Mouse (Mus musculus) stomach, postnatal 0 days (tissue): ENCODE data around the gene Shroom3. TPM values are rescaled to one million over a fixed set of nuclear protein-coding genes. Genes with fewer than 3 reads are reported as not detected.
A peak's percentile ranks its signal among the peaks of the same experiment; 100 is the strongest.

Experiments used
- ATAC-seq: fragments of 200-750 bp; cut with Nextera tagmentation; 2 replicates; pipeline ENCODE4 v1.8.0; 2017; ENCODE audit not compliant: low FRiP score, low TSS enrichment
- DNase-seq: peaks from one replicate; pipeline ENCODE4 v3.0.0-alpha.2; 2016; ENCODE audit warnings: low spot score
- H3K27ac ChIP-seq: fragments of 300-500 bp; sonication (generic); replicated peaks from 2 replicates; pipeline ENCODE4 v1.5.1; 2014; ENCODE audit warnings: mild to moderate bottlenecking, control low read depth
- H3K27me3 ChIP-seq: fragments of 300-500 bp; sonication (generic); 2 replicates; pipeline ENCODE4 v1.6.1; 2014; ENCODE audit warnings: low read length; ENCODE audit not compliant: control insufficient read depth, insufficient read depth
- H3K36me3 ChIP-seq: fragments of 300-500 bp; sonication (generic); 2 replicates; pipeline ENCODE4 v1.6.1; 2014; ENCODE audit warnings: low read length, mixed read lengths; ENCODE audit not compliant: control insufficient read depth, insufficient read depth
- H3K4me1 ChIP-seq: fragments of 300-500 bp; sonication (generic); replicated peaks from 2 replicates; pipeline ENCODE4 v1.6.1; 2014; ENCODE audit warnings: antibody characterized with exemption; ENCODE audit not compliant: control insufficient read depth, insufficient read depth
- H3K4me2 ChIP-seq: fragments of 300-500 bp; sonication (generic); replicated peaks from 2 replicates; pipeline ENCODE4 v1.6.1; 2014; ENCODE audit warnings: low read depth, mild to moderate bottlenecking, control low read depth, moderate library complexity
- H3K4me3 ChIP-seq: fragments of 300-500 bp; sonication (generic); 2 replicates; pipeline ENCODE4 v1.5.1; 2014; ENCODE audit warnings: low read depth, low read length, control low read depth
- H3K9ac ChIP-seq: fragments of 300-500 bp; sonication (generic); 2 replicates; pipeline ENCODE4 v1.6.1; 2014; ENCODE audit warnings: mild to moderate bottlenecking, low read length, control low read depth, mixed read lengths
- H3K9me3 ChIP-seq: fragments of 300-500 bp; sonication (generic); 2 replicates; pipeline ENCODE4 v1.6.1; 2016; ENCODE audit warnings: low read length; ENCODE audit not compliant: control insufficient read depth
- CTCF ChIP-seq: IDR thresholded peaks from 2 replicates; pipeline ENCODE4 v1.5.1; 2016; ENCODE audit warnings: antibody characterized with exemption, low read depth, mild to moderate bottlenecking, moderate library complexity
- EP300 ChIP-seq: optimal IDR thresholded peaks from 2 replicates; pipeline ENCODE3; 2016; ENCODE audit warnings: antibody characterized with exemption
- WGBS: fragments of 180-500 bp; shearing (Covaris S2); extraction: QIAGEN DNeasy Blood & Tissue Kit; methylation state at CpG from one replicate; pipeline ENCODE4 v1.1.7; 2014; 5-methylcytosine and 5-hydroxymethylcytosine counted together
- polyA plus RNA-seq: library from polyadenylated mRNA; unstranded; fragments of >200 nt; fragmentation: Nextera tagmentation; extraction: Ambion mirVana; gene quantifications from 2 replicates; pipeline ENCODE4 v1.2.1, GENCODE M21; 2015

The Shroom3 gene
- polyA plus RNA-seq, 1 experiment from 2014 or later: 11.4 TPM

GRCm38 (mm10) chr5:92935883-92936282, 252.6 kb downstream of the Shroom3 start:
- no peak for TF ChIP-seq CTCF
- TF ChIP-seq EP300: no peak
- H3K27ac ChIP-seq: no peak overlapping the region; the same call in 1 of the 2 replicates
- H3K4me3 ChIP-seq: no peak overlapping the region
- no peaks in the 10 kb centered on the region for H3K9me3 ChIP-seq
- DNase-seq: no peak
- no peak for ATAC-seq
- H3K9ac ChIP-seq: no peak overlapping the region
- no peak overlapping the region for H3K4me2 ChIP-seq
- WGBS: 81% methylated on average over 8 of the region's 8 CpGs
- no peaks in the 10 kb centered on the region for H3K27me3 ChIP-seq
- peaks cover 6% of the 10 kb centered on the region; the same call in 1 of the 2 replicates for H3K4me1 ChIP-seq
- peaks cover 10% of the 10 kb centered on the region for H3K36me3 ChIP-seq

- 84% methylated on average over 4 of the region's 4 CpGs for WGBS
- no peaks in the 10 kb centered on the region for H3K27me3 ChIP-seq
- H3K27ac ChIP-seq: no peak overlapping the region
- H3K4me3 ChIP-seq: no peak overlapping the region
- H3K9me3 ChIP-seq: peaks cover 14% of the 10 kb centered on the region
- DNase-seq: no peak
- no peak overlapping the region for H3K9ac ChIP-seq
- H3K4me2 ChIP-seq: no peak overlapping the region
- no peak for TF ChIP-seq CTCF
- TF ChIP-seq EP300: no peak
- no peaks in the 10 kb centered on the region for H3K4me1 ChIP-seq
- ATAC-seq: no peak
- peaks cover 28% of the 10 kb centered on the region for H3K36me3 ChIP-seq
Observed at GRCm38 (mm10) chr5:92937701-92938100, 254.5 kb downstream of the Shroom3 start.

GRCm38 (mm10) chr5:92939246-92939995, 256.2 kb downstream of the Shroom3 start:
- H3K9ac ChIP-seq: no peak overlapping the region
- WGBS: 56% methylated on average over 15 of the region's 15 CpGs
- no peaks in the 10 kb centered on the region for H3K4me1 ChIP-seq
- H3K4me3 ChIP-seq: no peak overlapping the region
- no peak for DNase-seq
- TF ChIP-seq CTCF: no peak
- TF ChIP-seq EP300: no peak
- ATAC-seq: peak; percentile 28; the same call in 1 of the 2 replicates
- H3K4me2 ChIP-seq: no peak overlapping the region
- peaks cover 32% of the 10 kb centered on the region for H3K36me3 ChIP-seq
- no peaks in the 10 kb centered on the region for H3K27me3 ChIP-seq
- peak overlapping the region; percentile 84 for H3K27ac ChIP-seq
- H3K9me3 ChIP-seq: peaks cover 15% of the 10 kb centered on the region

- no peaks in the 10 kb centered on the region for H3K27me3 ChIP-seq
- ATAC-seq (peak; percentile 14; the same call in 1 of the 2 replicates), DNase-seq (no peak)
- H3K9me3 ChIP-seq: peaks cover 15% of the 10 kb centered on the region
- no peak for TF ChIP-seq EP300
- TF ChIP-seq CTCF: no peak
- H3K4me2 ChIP-seq: no peak overlapping the region
- no peak overlapping the region for H3K9ac ChIP-seq
- H3K36me3 ChIP-seq: peaks cover 32% of the 10 kb centered on the region
- no peak overlapping the region for H3K27ac ChIP-seq
- H3K4me3 ChIP-seq: no peak overlapping the region
- H3K4me1 ChIP-seq: no peaks in the 10 kb centered on the region
- 91% methylated on average over 54 of the region's 57 CpGs for whole genome bisulfite sequencing
Observed at GRCm38 (mm10) chr5:92942166-92942565, 258.9 kb downstream of the Shroom3 start.

GRCm38 (mm10) chr5:92942577-92942976, 259.3 kb downstream of the Shroom3 start:
- Histone ChIP-seq H3K27me3 (no peaks in the 10 kb centered on the region), H3K27ac (no peak overlapping the region), H3K9ac (no peak overlapping the region), H3K4me1 (no peaks in the 10 kb centered on the region), H3K9me3 (peaks cover 15% of the 10 kb centered on the region), H3K4me3 (no peak overlapping the region), H3K4me2 (no peak overlapping the region), H3K36me3 (peaks cover 32% of the 10 kb centered on the region)
- 90% methylated on average over 47 of the region's 47 CpGs for WGBS
- ATAC-seq (no peak; the same call in 1 of the 2 replicates), DNase-seq (no peak)
- no peak for TF ChIP-seq CTCF
- no peak for TF ChIP-seq EP300

- DNase-seq (no peak), ATAC-seq (no peak)
- Histone ChIP-seq H3K27me3 (no peaks in the 10 kb centered on the region), H3K27ac (no peak overlapping the region), H3K4me2 (no peak overlapping the region), H3K36me3 (peaks cover 32% of the 10 kb centered on the region), H3K9ac (no peak overlapping the region), H3K4me1 (no peaks in the 10 kb centered on the region), H3K4me3 (no peak overlapping the region), H3K9me3 (peaks cover 15% of the 10 kb centered on the region)
- TF ChIP-seq CTCF (no peak), EP300 (no peak)
- 62% methylated on average over 5 of the region's 5 CpGs for WGBS
Observed at GRCm38 (mm10) chr5:92944867-92945266, 261.6 kb downstream of the Shroom3 start.
